Mouse (Mus musculus) cortical plate, adult 2 months (tissue): ENCODE results near the gene Ppp6r3.

Source experiments
- CTCF ChIP-seq: fragments of 200-500 bp; IDR thresholded peaks from 2 replicates; pipeline ENCODE4 v1.5.1; 2011; ENCODE audit warnings: mild to moderate bottlenecking, control low read depth, low read length; ENCODE audit not compliant: insufficient read depth; ENCODE audit errors: extremely low read depth
- POLR2A ChIP-seq: fragments of 200-500 bp; IDR thresholded peaks from 2 replicates; pipeline ENCODE4 v1.6.1; 2011; ENCODE audit warnings: mild to moderate bottlenecking, low read length, control low read depth; ENCODE audit not compliant: insufficient read depth; ENCODE audit errors: extremely low read depth

GRCm38 (mm10) chr19:3431969-3432368 lies 143.6 kb downstream of the Ppp6r3 start:
- TF ChIP-seq CTCF (no peak), POLR2A (no peak)
